Mouse (Mus musculus): ENCODE results near the gene Mgat4a.
"Not testable (repeated sequence)": the region's sequence is repeated elsewhere in the genome, so short reads cannot be mapped to it uniquely, and the experiment has no call there.

Mgat4a gene

DNA sequence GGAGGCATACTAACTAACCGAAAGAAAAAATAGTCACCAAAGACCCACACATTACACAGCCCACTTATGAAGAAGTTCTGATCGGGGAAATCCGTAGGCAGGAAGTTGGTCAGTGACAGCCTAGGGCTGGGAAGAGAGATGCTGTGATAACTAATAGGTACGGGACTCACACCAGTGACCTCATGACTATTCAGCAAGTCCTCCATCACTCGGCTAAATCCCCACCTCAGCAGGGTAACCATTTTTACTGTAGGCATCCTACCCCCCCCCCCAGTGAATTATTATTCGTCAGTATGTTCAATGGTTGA, 8.3 kb downstream of the Mgat4a start:
- DNase-seq (ENCODE audit: low read depth, low spot score): no peak

DNA sequence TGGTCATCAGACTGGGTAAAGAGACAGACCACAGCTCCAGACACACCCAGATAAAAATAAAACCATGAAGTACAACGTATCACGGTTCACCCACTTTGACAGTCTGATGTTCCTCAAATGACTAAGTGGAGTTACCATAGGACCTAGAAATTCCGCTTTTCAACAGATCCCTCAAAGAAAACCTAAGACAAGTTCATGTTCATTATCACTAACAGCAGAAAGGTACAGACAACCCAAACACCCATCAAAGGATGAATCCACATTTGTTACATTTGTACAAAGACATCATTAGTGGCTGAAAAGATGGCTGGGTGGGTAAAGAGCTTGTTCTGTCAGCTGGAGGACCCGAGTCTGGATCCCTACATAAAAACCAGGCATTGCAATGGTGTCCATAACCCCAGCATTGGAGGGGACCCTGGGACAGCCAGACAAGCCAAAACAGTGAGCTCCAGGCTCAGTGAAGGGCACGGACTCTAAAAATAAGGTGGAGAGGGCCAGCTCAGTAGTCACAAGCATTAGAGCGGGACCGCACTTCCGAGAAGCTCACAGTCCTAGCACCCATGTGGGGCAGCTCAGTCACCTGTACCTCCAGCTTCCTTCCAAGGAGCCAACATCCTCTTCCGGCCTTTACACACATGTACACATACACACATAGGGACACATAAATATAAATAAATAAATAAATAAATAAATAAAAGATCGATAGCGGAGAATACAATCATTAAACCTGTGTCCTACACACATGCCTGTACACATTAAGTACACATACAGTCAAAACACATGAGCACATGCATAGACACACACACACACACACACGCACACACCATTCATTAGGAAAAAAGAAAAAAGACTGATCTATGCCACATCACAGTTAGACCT, 8.9 kb downstream of the Mgat4a start:
- DNase-seq (ENCODE audit: low read depth, low spot score): no peak

DNA sequence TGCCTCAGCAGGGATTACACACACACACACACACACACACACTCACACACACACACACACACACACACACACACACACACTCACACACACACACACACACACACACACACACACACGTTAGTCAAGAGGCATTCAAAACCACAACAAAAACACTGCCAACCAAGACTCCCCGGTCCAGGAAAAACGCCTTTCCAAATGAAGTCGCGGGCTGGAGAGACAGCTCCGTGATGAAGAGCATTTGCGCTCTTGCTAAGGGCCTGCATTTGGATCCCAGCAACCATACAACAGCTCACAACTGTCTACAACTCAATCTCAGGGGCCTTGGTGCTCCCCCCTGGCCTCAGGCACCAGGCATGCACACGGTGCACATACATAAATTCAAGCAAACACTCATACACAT, 10.8 kb downstream of the Mgat4a start:
- no peak for DNase-seq (ENCODE audit: low read depth, low spot score)

DNA sequence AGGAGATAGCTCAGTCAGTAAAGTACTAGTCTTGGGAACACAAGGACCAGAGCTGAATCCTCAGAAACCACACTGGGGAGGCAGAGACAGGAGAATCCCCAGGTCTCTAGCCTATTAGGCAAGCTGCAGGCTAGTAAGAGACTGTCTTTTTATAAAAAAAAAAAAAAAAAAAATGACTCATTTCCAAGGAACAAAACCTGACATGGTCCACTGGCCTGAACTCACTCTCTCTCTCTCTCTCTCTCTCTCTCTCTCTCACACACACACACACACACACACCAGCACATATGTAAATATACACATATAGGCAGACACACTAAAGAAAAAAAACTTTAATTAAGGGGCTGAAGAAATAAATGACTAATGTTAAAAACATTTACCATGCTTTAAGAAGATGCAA, 14.6 kb downstream of the Mgat4a start:
- no peak for DNase-seq (ENCODE audit: low read depth, low spot score)

DNA sequence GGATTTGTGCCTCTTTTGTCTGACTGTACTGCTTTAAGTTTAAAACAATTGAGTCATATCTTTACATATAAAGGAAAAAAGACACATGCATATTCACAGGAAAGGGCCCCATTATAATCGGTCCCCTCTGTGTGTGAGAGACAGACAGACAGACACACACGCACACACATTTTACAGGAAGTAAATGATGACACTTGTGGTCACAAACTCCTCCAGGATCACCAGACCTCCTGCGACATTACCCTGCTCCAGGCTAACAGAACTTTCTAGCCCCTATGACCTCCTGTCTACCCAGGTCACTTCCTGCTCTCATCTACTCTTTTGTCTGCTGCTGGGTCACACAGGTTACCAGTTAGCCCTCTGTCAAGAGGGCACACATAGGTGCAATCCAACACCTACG, 16.1 kb downstream of the Mgat4a start:
- DNase-seq (ENCODE audit: low read depth, low spot score): no peak

DNA sequence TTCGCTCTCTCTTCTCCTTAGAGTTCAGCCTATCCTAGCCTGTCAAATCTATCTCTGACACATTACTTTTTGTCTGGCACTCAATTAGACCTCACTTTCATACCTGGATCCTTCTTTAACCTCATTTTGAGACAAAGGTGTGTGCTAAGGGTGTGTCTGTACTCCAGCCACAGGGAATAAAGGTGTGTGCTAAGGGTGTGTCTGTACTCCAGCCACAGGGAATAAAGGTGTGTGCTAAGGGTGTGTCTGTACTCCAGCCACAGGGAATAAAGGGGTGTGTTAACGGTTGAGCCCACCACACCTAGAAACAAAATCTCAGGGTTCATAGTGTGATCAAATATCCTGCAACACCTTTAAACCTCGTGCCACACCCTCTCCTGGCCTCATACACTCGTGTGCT, 16.7 kb downstream of the Mgat4a start:
- not testable (repeated sequence) for DNase-seq (ENCODE audit: low read depth, low spot score)

DNA sequence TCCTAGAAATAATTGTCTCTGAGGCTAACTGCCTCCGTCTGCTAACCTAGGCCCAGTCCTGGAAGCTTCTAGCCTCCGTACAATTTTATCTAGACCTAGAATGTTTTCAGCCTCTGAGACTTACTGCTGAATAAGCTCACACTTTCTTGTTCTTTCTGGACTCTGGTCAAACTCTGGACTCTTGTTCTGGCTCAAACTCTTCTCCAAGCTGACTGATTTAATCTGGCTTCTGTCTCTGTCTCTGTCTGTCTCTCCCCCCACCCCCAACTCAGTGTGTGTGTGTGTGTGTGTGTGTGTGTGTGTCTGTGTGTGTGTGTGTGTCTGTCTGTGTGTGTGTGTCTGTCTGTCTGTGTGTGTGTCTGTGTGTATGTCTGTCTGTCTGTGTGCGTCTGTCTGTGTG, 17.3 kb downstream of the Mgat4a start:
- DNase-seq (ENCODE audit: low read depth, low spot score): not testable (repeated sequence)

DNA sequence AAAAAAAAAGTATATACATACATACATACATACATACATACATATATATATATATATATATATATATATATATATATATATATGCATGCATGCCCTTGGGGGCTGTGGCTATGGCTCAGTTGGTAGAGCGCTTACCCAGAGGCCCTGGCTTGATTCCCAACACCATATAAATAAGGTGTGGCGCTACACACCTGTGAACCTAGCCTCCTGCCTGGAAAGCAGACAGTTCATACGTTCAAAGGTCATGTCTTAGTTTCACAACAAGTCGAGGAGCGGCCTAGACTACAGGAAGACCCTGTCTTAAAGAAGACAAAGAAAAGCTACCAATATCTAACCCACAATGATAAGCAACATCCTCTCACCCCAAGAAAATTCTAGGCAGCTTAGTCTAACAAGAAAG, 18.7 kb downstream of the Mgat4a start:
- no peak for DNase-seq (ENCODE audit: low read depth, low spot score)

DNA sequence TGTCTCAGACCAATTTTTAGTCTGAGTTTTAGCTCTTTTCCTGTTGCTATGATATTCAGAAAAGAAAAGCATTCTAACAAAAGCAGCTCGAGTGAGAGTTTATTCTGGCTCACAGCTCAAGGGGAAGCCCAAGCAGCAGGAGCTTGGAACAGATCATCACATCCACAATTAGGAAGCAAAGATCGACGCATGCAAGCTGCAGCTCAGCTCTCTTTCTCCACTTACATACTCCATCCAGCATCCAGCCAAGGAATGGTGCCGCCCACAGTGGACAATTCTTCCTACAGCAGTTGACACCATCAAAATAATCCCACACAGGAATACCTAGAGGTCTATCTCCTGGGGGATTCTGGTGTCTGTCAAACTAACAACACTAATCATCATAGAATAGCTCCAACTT, 22.0 kb downstream of the Mgat4a start:
- no peak for DNase-seq (ENCODE audit: low read depth, low spot score)

DNA sequence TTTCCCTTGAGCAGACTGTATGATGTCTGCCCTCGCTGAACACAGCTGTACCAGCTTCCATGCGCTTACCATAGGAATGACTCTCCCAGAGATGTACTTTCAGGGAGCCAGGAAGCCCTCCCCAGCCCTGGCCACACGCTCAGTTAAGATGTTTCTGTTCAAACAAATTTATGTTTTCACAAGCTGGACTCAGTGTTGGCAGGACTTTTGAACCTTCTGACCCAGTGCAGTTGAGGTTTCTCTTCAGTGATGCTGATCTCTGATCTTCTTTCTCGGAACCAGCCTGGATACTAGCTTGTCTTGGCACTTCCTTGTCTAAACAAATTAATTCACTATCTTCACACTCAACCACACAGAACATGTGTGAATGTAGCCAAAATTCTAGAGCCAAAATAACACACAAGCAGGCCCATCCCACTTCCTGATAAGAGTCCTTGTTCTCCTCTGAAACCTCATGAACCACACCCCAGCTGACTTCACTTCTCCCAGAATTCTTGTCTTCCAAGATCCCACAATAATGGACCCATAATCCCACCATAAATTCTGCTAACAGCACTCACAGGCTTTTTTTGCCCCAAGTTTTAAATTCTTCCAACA, 22.6 kb downstream of the Mgat4a start:
- no peak for DNase-seq (ENCODE audit: low read depth, low spot score)

DNA sequence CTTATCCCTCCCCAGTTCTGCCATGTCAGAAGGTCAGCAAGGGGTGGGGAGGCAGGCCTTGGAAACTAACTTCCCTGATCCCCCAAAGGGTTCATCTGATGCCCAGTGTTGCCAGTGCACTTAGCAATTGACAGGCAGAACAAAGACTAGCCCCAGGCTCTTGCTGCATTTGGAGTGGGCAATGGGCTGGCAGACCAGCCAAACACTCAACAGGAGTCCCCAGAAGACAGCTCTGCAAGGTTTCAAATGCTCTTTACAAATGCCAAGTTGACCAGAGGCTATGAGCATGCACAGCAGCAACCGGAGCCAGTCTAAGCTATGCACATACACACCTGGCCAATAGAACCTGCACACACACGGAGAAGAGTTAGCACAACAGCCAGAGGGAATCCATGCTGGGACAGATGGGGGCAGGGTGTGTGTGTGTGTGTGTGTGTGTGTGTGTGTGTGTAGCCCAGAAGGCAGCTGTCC, 27.8 kb downstream of the Mgat4a start:
- no peak for DNase-seq (ENCODE audit: low read depth, low spot score)

DNA sequence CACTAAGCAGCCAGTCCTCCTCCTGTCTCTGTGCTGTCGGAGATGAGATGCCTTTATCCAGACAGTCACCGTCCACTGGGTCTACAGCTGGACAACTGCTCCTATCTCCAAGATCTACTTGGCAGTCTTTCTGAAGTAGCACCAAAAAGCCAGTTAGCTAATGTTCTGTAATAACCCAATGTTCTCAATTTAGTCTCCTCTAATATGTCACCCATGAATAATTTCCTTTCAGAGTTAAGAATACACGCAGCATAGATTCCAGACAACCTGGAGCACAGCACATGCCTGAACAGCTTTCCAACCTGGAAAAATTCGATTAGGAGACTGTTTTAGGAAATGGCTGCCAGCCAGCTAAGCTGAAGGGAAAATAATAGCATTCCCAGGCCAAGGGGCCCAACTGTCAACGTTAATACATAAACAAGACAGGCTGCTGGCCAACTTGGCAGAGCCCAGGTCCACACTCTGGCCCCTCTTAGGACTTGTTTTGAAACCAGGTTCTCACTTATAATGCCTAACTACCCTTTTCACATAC, 28.6 kb downstream of the Mgat4a start:
- DNase-seq (ENCODE audit: low read depth, low spot score): no peak

DNA sequence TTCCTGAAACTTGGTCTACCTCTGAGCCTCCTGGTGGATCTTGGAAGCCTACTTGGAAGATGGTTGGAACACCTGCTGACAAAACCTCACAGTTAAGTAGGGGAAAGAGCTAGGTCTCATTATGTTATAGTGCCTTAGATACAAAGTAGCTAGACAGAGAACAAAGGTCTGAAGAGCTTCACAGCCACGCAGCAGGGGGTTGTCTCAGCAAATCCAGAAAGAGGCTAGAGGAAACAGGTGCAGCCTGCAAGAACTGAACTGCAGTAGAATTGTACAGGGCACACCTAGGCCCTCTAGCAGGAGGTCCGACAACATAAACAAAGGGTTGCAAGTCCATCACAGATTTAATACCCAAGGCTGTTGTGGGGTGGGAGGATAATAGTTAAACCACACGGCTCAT, 30.6 kb downstream of the Mgat4a start:
- DNase-seq (ENCODE audit: low read depth, low spot score): no peak

DNA sequence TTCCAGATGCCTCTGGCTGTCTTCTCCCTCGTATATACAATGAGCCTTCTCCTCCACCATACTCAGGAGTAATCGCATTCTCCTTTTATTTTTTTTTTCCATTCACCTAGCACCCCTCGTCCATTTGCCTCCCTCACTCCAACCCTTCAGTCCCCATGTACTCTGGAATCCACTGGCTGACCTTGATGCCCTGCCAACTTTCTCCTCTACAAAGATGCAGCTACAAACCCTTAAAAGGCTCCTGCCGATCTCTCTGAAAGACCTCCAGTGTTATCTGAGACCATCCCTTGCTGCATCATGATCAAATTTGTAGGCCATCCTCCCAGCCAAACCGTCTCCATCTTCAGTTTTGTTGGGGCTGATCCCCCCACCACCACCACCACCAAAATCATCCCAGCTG, 31.4 kb downstream of the Mgat4a start:
- no peak for DNase-seq (ENCODE audit: low read depth, low spot score)

DNA sequence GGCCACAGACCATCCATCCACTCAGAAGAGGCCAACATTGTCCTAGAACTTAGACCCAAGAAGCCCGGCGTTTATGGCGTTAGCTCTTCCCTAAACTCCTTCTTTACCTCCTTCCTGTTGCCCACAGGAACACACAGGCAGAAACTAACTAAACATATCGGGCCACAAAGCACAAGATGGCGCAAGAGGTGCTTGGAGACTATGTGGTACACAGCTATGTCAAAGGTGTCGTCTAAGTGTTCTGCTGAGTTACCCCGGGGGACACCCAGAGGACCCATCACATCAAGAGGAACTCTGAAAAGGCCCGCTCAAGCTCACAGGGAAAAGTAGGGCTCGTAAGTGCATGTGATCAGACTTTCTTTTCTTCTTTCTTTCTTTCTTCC, 35.5 kb downstream of the Mgat4a start:
- no peak for DNase-seq (ENCODE audit: low read depth, low spot score)

DNA sequence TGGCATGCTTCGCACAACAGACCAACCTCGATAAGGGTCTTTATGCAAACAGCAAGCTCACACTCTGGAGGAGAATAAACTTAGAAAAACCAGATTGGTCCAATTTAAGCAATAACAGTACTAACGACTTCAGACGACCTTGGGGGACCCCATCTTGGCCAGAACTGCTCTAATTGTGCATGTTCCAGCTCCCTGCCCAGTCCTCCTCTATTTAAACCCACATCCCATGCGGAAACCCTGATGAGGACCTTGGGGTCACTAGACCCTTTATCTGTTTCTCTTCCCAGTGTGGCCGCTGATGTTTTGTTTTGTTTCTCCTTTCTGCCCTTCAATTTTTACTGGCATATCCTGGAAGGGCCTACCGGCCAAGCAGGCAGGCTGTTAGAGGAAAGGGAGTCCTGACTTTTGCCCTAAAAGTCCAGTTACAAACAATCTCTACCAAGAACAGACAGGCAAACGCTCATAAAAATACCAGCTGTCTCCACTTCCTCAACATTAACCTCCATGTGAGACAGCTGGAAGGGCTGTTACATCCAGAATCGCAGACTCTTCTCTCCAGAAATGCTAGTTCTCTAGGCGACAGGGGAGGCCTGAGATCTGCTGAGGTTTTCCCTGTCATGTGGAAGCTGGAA, 36.0 kb downstream of the Mgat4a start:
- DNase-seq (ENCODE audit: low read depth, low spot score): no peak

DNA sequence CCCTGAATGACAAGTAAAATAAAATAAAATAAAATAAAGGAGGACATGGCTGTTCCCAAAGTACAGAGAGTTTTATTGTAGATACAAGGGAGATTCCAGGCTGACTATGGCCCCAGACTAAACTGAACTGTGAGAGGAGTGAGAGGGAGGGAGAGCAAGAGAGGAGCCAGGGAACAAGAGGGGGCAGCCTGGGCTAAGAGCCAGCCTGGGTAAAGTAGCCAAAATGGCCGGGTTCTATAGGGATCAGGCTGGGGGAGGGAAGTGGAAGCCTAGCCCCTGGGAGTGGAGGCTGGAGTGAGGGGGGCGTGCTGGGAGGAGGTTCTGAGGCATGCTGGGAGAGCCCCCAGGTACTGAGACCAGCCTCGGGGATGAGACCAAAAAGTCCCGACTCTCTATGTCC, 37.2 kb downstream of the Mgat4a start:
- DNase-seq (ENCODE audit: low read depth, low spot score): no peak

DNA sequence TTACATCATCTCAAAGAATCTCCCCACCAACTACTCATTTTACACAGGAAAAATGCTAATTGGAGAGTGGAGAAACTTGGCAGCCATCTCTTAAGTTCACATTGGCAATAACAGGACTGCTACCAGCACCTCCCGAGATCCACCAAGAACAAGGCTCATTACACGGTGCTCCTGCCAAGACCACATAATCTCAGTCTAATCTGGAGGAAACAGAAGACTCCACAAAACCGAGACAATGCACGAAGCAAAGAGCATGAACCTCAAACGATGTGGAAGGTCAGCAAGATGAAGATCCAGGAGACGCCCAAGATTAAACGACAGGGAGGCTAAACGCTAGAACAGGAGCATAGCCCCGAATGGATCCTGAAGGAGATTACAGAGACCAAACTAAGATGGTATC, 38.5 kb downstream of the Mgat4a start:
- DNase-seq (ENCODE audit: low read depth, low spot score): no peak

DNA sequence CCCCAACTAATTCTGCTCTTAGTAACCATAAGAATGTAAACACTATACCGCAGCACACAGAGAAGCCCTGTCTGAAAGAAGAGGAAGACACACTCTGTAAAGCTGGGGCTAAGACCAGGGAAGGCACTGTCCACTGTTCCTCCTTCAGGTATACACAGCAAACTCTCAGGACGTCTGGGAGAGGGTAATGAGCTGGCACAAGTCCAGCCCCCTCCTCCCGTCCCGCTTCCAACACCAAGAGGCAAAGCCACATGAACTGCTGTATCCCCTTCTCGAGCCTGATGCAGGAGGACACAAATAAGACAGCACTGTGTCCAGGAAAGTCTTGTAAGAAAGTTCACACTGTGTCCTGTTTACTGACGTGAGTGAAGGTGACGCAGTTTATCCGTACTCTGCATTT, 40.1 kb downstream of the Mgat4a start:
- DNase-seq (ENCODE audit: low read depth, low spot score): no peak

DNA sequence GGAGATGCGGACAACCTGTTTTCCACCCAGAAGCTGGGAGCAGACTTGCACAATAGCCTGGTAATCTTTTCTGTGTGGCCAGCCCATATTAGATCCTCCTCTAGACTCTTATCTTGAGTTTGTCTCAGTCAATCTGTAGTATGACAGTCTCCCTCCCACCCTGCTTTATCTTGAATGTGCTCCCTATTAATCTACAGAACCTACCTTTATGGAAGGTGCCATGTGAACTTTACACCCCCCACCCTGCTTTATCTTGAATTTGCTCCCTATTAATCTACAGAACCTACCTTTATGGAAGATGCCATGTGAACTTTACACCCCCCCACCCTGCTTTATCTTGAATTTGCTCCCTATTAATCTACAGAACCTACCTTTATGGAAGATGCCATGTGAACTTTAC, 41.4 kb downstream of the Mgat4a start:
- not testable (repeated sequence) for DNase-seq (ENCODE audit: low read depth, low spot score)

DNA sequence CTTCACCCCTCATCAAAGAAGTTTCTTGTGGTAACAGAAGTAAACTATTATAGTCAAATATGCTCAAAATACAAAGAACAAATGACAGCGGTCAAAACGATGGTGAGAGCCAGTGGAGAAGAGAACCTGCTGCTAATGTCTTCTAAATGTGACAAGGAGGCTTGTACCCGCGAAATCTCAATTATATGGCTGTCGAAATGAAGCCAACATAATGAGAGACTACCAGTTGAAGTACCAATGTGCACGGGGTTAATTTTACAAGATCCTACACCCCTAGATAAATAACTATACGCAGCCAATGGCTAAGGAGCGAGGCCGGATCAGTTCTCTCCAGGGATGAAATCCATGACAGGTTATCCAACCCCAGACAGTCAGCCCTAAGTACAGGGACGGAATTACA, 41.9 kb downstream of the Mgat4a start:
- DNase-seq (ENCODE audit: low read depth, low spot score): no peak

DNA sequence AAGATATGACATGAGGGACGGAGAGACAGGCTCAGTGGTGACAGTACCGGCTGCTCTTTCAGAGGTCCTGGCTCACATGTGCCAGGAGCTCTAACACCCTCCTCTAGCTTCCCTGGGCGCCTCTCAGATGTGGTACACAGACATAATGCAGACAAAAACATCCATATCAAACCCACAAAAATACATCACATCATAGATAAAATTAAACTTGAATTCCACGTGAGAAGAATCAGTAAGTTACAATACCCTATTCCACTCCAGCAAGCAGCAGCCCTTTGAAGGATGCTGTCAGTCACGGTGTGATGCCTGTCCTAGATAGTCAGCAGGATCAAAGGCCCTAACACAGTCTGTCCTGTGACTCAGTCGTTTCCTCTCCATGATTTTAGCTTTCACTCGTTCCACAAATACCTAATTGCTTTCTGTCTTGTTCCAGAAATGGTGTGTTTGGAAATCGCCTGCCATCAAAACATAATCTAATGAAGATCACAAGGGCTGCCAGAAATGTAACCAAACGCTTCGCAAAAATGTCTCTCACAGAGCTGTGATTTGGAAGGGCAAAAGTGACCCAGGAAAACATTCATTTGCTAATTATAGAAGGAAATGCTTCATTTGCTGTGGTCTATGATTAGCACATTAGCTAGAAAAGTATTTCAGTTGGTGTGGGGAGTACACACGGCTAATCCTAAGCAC, 44.1 kb downstream of the Mgat4a start:
- no peak for DNase-seq (ENCODE audit: low read depth, low spot score)
